Comparison of ENCODE assay signal across 13 mouse cellular contexts in genomic region chr5:143933414-143933813, GRCm38 (mm10). TPM values are rescaled to one million over a fixed set of nuclear protein-coding genes. Genes with fewer than 3 reads are reported as not detected.
"Had no signal": no experiment of that assay in that cellular context is flagged by ENCODE, and none has a peak within 500 bp of the region (broad histone marks: within the 10 kb centered on the region; RNA-seq: fewer than 3 reads in every experiment).

No protein-coding gene starts in this region.

- H3K9me3 ChIP-seq: limb, embryonic 15.5 days; liver, embryonic 12.5 days; midbrain, embryonic 10.5 days; midbrain, embryonic 15.5 days had no signal

- H3K27ac ChIP-seq: kidney, postnatal 0 days; limb, embryonic 15.5 days; liver, embryonic 12.5 days; midbrain, embryonic 10.5 days; midbrain, embryonic 15.5 days; stomach, postnatal 0 days had no signal

- H3K27me3 ChIP-seq: limb, embryonic 15.5 days; liver, embryonic 12.5 days; midbrain, embryonic 15.5 days had no signal

- H3K4me3 ChIP-seq: limb, embryonic 15.5 days; liver, embryonic 12.5 days; midbrain, embryonic 15.5 days had no signal

- H3K4me1 ChIP-seq: midbrain, embryonic 15.5 days had no signal

- DNase-seq: kidney, adult 9 months; thymus, adult 2 months; thymus, postnatal 25 days had no signal

RNA-seq across cellular contexts. Expression of gene Gm42421, which starts 5.4 kb away (rescaled TPM):
- total RNA-seq: neutrophil, adult 5-6 weeks had no signal
- polyA plus RNA-seq: stomach, postnatal 0 days had no signal

RNA-seq across cellular contexts. Expression of gene Ankrd61, which starts 35.9 kb away (rescaled TPM):
- total RNA-seq: layer of hippocampus, adult 18-20 months; left cerebral cortex, adult 18-20 months; megakaryocyte, adult 5-6 weeks had no signal
- polyA plus RNA-seq: thymus, adult 2 months had no signal
